Mouse (Mus musculus) olfactory bulb, adult 2 months (tissue): ENCODE measurements around the gene Kcnmb1.

ENCODE experiments used
- CTCF ChIP-seq: fragments of 200-500 bp; IDR thresholded peaks from 2 replicates; pipeline ENCODE4 v1.5.1; 2012; ENCODE audit warnings: low read depth, mild to moderate bottlenecking, low read length, moderate library complexity; ENCODE audit not compliant: insufficient read depth
- POLR2A ChIP-seq: fragments of 200-500 bp; IDR thresholded peaks from 2 replicates; pipeline ENCODE4 v1.6.1; 2012; ENCODE audit warnings: mild to moderate bottlenecking, low read depth, low read length, moderate library complexity; ENCODE audit not compliant: insufficient read depth

GRCm38 (mm10) chr11:33932386-33933111 lies 30.3 kb upstream of the Kcnmb1 start:
- no peak for TF ChIP-seq CTCF
- TF ChIP-seq POLR2A = no peak
